Mouse (Mus musculus): ENCODE results near the gene Mfsd4b1.
"Not testable (repeated sequence)": the region's sequence is repeated elsewhere in the genome, so short reads cannot be mapped to it uniquely, and the experiment has no call there.

The Mfsd4b1 gene

DNA sequence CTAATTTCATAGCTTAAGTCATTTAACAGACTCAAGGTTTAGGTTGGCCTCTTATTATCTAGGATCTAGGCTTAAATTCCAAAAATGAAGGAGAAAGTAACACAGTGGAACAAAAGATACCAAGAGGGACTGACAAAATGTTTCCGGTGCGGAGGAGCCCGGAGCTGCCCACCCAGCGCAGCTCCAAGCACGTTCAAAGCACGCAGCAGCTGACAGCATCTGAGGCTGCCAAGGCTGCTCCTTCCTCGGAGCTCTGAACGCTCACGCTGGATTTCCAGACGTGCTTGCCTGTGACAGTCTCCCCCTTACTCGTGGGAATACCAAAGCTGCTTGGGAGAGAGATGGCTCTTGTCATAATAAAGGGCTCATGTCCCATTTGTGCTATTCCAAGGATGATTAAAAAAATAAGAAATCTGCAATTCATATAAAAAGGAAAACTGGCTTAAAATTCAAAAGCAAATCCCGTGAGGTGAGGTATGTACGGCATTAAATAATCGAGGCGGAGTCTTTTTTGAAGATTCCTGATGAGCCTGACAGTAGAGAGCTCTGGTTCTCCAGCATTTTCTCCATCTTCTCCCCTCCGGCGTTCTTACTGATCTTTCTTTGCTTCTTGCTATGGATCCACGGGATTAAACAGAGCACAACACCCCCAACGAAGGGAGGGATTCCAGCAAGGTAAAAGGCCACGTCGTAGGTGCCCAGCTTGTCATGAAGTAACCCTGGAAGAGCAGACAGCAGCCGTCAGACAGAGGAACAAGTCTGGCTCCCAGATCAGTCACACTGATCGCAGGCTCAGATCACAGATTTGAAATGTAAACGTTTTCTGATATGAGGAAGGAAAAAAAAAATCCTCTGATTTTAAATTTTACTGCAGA is 11.9 kb upstream of the Mfsd4b1 start:
- in situ Hi-C loops (cut with MboI, MseI): no loop called here

DNA sequence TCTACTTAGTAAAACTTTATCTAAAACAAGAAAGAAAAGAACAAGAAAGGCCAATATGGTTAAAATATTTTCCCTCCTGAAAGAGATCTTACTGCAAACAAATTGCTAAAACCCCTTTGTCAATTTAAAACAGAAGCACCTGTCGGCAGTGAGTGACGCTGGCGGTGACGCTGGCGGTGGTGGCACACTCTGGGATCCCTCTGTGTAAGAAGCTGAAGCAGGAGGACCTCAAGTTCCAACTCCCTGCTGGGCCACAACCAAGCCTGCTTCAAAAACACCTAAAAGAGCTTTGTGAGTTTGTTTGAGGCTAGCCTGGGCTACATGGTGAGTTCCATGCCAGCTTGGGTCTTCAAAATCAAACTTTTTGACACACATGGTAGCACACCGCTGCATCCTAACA is 9.9 kb upstream of the Mfsd4b1 start:
- in situ Hi-C loops (cut with MboI, MseI): loop anchor here in 1 of 2 experiments (5.0 kb wide), 1 partner anchor 72 kb away; no protein-coding TSS in a partner anchor

DNA sequence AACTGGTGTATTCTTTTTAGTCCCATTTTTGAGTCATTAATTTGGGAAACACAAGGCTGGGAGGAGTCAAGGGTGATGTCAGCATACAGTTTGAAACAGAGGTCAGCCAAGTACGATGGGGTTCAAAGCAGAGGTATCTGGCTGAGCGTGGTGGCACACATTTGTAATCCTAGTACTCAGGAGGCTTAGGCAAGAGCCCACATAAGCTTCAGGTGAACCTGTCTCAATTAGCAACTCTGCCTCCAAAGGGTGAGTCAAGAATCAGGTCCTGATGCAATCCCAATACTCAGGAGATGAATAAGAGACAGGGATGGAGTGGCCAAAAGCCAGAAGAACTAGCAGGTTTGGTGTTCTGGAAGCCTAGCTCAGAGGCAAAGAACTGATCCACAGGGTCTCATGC is 7.8 kb upstream of the Mfsd4b1 start:
- in situ Hi-C loops (cut with MboI, MseI): loop anchor here in 1 of 2 experiments (5.0 kb wide), 1 partner anchor 74 kb away; no protein-coding TSS in a partner anchor

DNA sequence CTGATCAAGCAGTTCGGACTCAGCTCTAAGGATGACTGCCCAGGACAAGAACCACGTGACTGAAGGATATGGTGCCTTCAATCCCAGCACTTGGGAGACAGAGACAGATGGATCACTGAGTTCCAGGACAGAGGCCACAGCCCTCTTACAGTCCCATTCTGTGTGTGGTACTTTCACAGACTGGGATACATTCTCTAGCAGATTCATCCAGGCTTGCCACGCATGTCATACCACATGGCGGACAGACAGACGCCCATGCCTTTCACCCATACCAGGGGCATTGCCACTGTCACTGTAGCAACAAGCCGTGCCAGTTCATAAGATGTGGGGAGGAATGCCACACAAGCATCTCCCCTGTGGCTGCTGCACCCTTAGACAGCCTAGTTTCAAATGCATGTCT is 5.6 kb upstream of the Mfsd4b1 start:
- in situ Hi-C loops (cut with MboI, MseI): loop anchor here in 1 of 2 experiments (5.0 kb wide), 1 partner anchor 77 kb away; no protein-coding TSS in a partner anchor

DNA sequence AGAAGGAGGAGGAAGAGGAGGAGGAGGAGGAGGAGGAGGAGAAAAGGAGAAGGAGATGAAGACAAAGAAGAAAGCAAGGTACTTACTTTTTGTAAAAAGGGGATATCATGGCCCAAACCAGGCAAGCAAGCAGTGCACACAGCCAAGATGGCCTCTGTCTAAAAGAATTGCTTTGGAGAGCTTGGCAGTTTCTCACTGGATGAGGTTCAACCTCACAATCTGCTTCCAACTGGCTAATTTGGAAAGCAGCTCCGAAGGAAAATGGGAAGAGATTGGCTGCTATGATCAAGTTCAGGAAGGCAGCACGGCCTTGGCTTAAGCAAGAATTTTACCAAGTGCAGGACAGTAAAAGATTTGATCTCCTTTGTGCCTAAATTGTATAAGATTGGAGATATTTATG is 4.5 kb upstream of the Mfsd4b1 start:
- in situ Hi-C loops (cut with MboI, MseI): loop anchor here (5.0 to 10.0 kb wide), 2 partner anchors 78 to 1595 kb away; no protein-coding TSS in a partner anchor

DNA sequence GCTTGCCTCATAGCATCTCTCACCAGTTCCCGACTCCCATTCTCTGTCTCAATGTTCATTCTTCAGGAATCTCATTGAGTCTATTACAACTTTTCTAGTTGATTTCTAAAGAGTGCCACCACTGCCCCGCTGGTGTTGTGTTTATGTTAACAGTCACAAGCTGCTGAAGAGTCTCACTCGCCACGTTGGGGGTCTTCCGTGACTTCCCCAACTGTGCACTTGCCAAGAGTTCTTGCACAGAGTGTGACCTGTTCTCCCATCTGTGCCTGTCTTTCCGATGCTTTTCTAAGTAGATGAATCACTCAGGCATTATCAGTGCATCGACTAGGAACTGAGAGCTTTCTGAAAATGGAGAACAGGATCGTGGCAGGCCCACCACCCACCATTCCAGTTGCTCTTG is 3.0 kb upstream of the Mfsd4b1 start:
- in situ Hi-C loops (cut with MboI, MseI): loop anchor here in 1 of 2 experiments (10.0 kb wide), 1 partner anchor 1597 kb away; no protein-coding TSS in a partner anchor

DNA sequence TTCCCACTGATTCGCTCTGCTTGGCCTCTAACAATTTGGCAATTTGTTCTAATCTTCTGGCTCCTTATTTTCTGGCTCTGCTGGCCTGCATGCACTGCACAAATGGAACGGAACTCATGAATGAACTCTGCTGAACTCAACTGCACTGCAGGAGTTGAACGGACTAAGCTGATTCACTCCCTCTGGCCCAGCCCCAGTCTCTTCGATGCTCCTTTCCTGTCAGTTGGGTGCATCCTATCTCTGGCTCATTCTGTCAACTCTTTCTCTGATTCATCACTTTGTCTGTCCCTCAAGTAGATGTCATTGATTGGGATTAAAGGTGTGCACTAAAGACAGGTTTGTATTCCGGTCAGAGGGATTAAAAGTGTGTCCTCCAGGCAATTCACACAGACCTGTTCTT is 1.5 kb upstream of the Mfsd4b1 start:
- in situ Hi-C loops (cut with MboI, MseI): loop anchor here in 1 of 2 experiments (10.0 kb wide), 1 partner anchor 1598 kb away; no protein-coding TSS in a partner anchor

DNA sequence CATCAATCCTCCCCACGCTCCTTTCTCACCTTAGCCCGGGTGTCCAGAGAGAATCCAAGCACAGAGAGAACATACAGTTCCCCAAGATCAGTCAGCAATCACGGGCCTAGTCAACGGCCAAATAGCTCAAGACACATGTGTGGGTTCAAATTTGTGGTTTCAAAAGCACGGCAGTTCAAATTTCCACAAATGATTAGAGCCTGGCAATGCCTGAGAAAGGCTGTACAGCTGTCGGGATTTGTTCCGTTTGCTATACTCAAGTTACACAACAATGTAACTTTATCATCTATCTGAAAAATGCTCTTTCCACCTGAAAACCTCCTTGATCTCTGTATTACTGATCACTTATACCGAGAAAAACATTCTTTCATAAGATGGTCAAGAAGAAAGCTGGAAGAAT is 492 bp upstream of the Mfsd4b1 start:
- in situ Hi-C loops (cut with MboI, MseI): loop anchor here in 1 of 2 experiments (10.0 kb wide), 1 partner anchor 1599 kb away; no protein-coding TSS in a partner anchor

DNA sequence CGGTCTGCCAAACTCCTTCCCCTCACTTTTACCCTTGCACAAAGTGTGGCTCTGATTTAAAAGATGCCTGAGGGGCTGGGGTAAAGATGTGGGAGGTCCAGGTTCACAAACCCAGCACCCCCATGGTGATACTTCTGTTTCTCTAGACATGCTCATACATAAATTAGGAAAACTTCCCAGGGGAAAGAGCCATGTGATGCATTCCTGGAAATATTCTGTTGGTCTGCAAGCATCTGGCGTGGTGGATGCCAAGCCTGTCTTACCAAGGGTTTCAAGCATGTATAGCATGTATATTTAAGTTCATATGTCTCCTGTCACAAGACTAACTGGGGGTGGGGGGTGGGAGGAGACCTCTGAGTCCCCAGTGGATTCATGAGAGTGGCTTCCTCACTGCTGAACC is 4.7 kb downstream of the Mfsd4b1 start:
- in situ Hi-C loops (cut with MboI, MseI): loop anchor here in 1 of 2 experiments (10.0 kb wide), 1 partner anchor 1604 kb away; no protein-coding TSS in a partner anchor

DNA sequence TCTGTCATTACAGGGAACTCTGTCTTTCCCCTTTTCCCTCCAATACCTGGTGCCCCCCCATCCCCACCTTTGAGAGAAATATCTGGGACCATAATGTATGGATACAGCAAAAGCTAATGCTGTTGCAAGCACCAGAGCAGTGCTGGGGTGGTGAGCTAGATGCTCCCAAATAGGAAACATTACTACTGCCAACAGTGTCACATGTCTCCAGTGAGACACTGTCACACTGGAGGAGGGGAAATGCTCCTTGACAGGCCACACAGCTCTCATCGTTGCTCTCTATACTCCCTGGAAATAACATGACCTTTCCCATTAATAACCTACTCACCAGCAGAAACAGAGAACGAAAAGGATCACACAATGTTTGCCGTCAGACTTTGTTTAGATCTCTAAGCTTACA is 5.6 kb downstream of the Mfsd4b1 start:
- in situ Hi-C loops (cut with MboI, MseI): no loop called here

DNA sequence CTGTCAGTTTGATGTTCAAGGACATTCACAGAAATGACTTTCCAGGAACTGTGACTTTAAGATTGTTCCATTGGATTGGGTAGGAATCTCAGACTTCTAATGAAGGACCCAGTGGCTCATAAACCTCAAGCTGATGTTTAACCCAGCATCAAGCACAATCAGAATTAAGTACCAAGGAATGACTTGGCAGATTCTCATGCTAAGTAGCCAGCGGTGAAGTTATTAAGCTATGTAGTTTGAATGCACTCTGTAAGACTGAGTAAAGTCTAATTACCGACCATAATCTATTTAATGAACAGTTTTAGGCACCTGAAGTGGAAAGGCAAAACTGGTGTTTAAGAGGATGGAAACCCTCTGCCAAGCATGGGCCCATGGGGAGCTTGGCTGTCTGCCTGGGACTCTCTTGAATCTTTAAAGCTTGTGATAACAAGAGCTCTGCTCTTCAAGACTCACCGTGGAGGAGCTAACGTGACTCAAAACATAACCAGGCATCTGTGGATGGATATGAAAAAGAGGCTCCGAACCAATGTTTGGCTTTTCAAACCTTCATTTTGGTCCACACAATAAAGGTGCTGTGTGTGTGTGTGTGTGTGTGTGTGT is 6.7 kb downstream of the Mfsd4b1 start:
- in situ Hi-C loops (cut with MboI, MseI): no loop called here

DNA sequence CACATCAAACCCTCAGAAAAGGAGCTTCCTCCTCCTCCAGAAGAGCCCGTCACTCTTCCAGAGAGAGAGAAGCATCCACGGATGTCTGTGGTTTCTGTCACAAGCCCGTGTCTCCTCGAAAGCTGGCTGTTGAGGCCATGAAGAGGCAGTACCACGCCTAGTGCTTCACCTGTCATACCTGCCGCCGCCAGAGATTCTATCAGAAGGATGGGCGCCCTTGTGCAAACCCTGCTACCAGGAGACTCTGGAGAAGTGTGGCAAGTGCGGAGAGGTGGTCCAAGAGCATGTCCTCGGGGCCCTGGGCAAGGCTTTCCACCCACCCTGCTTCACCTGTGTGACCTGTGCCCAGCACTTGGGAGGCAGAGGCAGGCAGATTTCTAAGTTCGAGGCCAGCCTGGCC is 15.5 kb downstream of the Mfsd4b1 start:
- in situ Hi-C loops (cut with MboI, MseI): no loop called here

DNA sequence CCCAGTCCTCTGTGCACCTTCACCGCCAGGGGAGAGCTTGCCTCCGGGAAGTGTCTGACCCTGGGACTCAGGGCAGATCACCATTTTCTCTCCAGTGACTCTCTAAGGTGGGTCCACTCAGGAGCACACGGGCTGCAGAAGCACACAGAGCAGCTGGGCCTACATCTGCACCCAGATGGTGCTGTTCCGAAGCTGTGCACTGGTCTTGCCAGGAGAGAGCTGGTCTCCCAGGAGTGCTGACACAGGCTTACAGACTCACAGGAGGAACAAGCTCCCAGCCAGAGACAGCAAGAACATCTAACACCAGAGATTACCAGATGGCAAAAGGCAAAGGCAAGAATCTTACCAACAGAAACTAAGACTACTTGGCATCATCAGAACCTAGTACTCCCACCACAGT is 16.2 kb downstream of the Mfsd4b1 start:
- in situ Hi-C loops (cut with MboI, MseI): not testable (repeated sequence)

DNA sequence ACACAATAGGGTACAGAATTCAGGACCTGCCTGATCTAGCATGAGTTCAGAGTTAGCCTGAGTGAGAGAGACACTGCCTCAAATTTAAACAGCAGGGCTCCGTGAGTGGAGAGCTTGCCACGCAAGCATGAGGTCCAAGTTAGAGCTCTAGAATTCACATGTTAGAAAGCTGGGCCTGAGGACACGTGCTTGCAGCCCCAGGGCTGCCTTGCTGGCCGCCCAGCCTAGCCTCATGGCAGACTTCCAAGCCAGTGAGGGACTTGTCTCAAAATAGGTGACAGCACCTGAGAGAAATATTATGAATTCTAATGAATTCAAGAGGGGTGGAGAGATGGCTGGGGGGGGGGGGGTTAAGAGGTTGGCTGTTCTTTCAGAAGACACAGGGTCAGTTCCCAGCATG is 17.1 kb downstream of the Mfsd4b1 start:
- in situ Hi-C loops (cut with MboI, MseI): no loop called here

DNA sequence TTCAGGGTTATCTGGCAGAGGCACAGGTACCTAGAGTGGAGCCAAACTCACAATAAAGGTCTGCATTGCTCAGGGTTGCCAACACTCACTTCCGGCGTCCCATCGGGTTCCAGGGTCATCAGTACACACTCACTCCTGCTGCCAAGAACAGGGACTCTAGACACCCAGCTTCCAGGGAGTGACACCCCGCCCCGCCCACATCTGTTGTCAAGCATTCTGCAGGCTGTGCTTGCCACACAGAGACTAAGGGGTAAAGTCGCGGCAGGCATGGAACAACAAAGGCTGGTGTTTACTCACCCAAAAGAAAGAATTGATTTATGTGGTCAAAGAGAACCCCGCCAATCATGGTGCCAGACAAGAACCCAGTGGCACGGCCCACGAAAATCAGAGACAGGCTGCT is 18.1 kb downstream of the Mfsd4b1 start:
- in situ Hi-C loops (cut with MboI, MseI): no loop called here

DNA sequence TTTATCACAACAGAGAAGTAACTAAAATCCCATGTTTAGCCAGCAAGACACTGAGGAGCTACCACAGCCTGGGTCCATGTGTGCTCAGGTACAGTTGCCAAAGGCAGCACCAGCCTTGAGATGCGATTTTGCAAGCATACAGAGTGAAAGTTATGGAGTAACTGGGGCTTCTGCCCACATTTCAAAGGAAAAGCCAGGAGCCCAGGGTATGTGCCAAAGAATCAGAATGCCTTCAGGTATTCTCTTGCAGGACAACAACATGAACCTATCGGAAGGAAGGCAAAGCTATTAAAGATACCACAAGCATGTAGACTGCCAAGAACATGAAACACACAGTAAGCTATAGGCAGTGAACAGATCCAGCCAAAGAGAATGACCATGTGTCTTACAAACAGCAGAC is 24.3 kb downstream of the Mfsd4b1 start:
- in situ Hi-C loops (cut with MboI, MseI): no loop called here

DNA sequence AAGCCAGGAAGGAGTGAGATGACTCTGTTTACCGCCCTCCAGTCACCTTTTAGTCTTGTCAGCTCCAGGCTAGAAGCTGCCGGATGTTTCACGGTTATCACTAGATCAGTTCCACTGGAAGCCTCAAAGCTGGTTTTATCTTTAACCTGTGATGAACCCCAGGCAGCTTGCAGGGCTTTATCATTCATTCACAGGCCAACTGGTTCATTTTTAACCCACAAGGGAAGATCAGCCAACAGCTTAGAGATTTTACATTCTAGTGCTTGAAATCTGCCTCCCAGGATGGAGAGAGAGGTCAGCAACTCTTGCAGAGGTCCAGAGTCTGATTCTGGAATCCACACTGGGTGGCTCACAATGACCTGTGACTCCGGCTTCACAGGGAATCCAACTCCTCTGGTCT is 33.9 kb downstream of the Mfsd4b1 start:
- in situ Hi-C loops (cut with MboI, MseI): no loop called here

DNA sequence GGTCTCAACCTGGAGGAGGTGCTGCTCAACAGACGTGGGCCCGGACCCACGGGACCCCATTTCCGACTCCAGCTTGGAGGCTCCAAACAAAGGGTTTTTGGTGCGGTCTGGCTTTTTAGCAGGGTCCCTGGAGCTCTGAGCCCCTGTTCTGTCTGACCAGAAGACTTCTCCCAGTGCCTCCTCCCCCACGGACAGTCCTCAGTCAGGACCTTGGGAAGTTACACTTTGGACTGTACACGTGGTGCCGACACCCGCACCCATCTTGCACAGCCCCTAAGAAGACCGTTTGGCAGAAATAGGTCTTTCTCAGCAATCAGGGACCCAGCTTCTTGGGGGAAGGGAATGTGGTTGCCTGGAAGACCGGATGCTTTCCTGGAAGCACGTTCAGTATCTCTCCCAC is 38.6 kb downstream of the Mfsd4b1 start, which contains the start of gene Mfsd4b5:
TSS of gene Mfsd4b5 (minus strand) at position 181 of the 400 bp plus-strand sequence.
- in situ Hi-C loops (cut with MboI, MseI): no loop called here

DNA sequence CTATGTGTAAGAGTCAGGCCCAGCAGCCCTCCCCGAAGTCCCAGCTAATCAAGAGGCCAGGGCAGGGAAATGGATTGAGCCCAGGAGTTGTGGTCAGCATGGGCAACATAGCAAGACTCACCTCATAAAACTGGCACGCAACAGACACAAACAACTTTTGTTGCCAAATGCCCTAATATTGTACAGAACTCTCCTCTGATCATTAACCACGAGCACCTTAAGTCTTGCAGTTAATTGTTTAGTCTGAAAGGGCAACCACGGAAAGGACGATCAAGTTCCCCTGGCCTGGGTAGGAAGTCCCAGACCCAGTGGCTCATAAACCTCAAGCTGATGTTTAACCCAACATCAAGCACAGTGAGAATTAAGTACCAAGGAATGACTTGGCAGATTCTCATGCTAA is 42.5 kb downstream of the Mfsd4b1 start:
- in situ Hi-C loops (cut with MboI, MseI): no loop called here

DNA sequence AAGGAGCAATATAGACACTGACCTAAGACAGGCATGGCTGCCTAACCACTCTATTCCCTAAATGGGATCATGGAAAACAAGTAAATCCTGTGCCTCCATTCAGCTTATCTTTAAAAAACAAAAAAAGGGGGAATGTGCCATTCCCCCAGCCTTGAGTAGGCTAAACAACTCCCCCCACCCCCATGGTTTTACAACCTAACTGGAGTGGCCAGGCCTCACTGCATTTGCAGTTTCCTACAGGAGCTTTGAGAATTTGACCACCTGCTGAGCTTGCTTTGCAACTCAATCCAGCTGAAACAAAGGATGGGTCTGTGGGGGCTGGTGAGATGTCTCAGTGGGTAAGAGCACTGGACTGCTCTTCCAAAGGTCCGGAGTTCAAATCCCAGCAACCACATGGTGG is 46.8 kb downstream of the Mfsd4b1 start:
- in situ Hi-C loops (cut with MboI, MseI): no loop called here

DNA sequence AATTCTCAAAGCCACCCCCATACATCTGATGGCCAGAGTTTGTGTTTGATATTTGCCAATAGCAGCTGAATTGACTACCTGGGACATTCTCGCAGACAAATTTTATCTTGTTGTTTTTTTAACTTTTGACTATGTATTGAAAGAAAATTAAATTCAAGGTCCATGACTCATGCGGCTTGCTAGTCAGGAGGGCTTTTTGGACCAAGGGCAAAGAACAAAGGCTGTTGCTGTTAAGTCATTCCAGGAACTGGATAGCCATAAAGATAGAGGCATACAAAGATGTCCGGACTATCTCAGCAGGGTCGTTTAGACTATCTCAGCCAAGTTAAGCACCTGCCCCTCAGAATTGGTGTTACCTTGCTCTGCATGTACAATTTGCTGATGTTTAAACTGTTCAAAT is 47.7 kb downstream of the Mfsd4b1 start:
- in situ Hi-C loops (cut with MboI, MseI): no loop called here

DNA sequence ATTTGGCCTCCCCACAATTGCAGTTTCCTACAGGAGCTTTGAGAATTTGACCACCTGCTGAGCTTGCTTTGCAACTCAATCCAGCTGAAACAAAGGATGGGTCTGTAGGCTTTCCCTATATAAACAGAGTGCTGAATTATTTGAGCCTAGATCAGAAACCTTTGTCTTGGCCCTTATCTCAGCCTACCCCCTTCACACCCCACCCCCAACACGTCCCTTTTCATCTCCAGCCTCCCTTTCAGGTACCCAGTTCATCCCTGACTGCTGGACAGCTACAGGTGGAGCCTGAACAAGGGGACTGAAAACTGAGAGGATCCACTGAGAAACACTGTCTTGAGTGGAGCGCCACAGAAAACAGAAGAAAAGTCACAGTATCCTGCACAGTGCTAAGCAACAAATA is 49.3 kb downstream of the Mfsd4b1 start:
- in situ Hi-C loops (cut with MboI, MseI): no loop called here

Data from T-helper 17 cell (primary cell).